Mouse (Mus musculus): ENCODE data around the gene Sptbn2.
"Not testable (repeated sequence)": the region's sequence is repeated elsewhere in the genome, so short reads cannot be mapped to it uniquely, and the experiment has no call there.

The Sptbn2 gene

GRCm38 (mm10) chr19:4733052-4733451 is 22.1 kb downstream of the Sptbn2 start:
- no peak for DNase-seq

- DNase-seq: no peak
Measured at GRCm38 (mm10) chr19:4737866-4738265, 26.9 kb downstream of the Sptbn2 start.

- DNase-seq: no peak
Measured at GRCm38 (mm10) chr19:4739053-4739452, 28.1 kb downstream of the Sptbn2 start.

- no peak for DNase-seq
Measured at GRCm38 (mm10) chr19:4739762-4740161, 28.8 kb downstream of the Sptbn2 start.

- DNase-seq: no peak
Measured at GRCm38 (mm10) chr19:4741482-4741881, 30.5 kb downstream of the Sptbn2 start.

- DNase-seq: no peak
Measured at GRCm38 (mm10) chr19:4742229-4742628, 31.3 kb downstream of the Sptbn2 start.

GRCm38 (mm10) chr19:4743524-4743923 is 32.6 kb downstream of the Sptbn2 start:
- peak; percentile 23 for DNase-seq

GRCm38 (mm10) chr19:4744026-4744425 is 33.1 kb downstream of the Sptbn2 start:
- DNase-seq: no peak

GRCm38 (mm10) chr19:4745057-4745456 is 34.1 kb downstream of the Sptbn2 start:
- no peak for DNase-seq

- DNase-seq: no peak
Measured at GRCm38 (mm10) chr19:4745681-4746080, 34.7 kb downstream of the Sptbn2 start.

GRCm38 (mm10) chr19:4746611-4747010 is 35.6 kb downstream of the Sptbn2 start:
- DNase-seq: no peak

- no peak for DNase-seq
Measured at GRCm38 (mm10) chr19:4747631-4748312, 36.8 kb downstream of the Sptbn2 start.

GRCm38 (mm10) chr19:4748493-4748892 is 37.5 kb downstream of the Sptbn2 start:
- no peak for DNase-seq

- DNase-seq: no peak
Measured at GRCm38 (mm10) chr19:4749975-4750374, 39.0 kb downstream of the Sptbn2 start.

- DNase-seq: peak; percentile 93
Measured at GRCm38 (mm10) chr19:4755565-4756192, 44.7 kb downstream of the Sptbn2 start.

- DNase-seq: peak; percentile 99
Measured at GRCm38 (mm10) chr19:4756193-4756911, 45.4 kb downstream of the Sptbn2 start, which contains the start of gene Rbm4b. TSS of gene Rbm4b (plus strand) at chr19:4756497.

GRCm38 (mm10) chr19:4756921-4757320 is 46.0 kb downstream of the Sptbn2 start:
- no peak for DNase-seq

GRCm38 (mm10) chr19:4760544-4760943 is 49.6 kb downstream of the Sptbn2 start:
- DNase-seq: not testable (repeated sequence)

- peak; percentile 22 for DNase-seq
Measured at GRCm38 (mm10) chr19:4762876-4763275, 51.9 kb downstream of the Sptbn2 start.

GRCm38 (mm10) chr19:4767507-4768148 is 56.7 kb downstream of the Sptbn2 start:
- DNase-seq: no peak

- DNase-seq: no peak
Measured at GRCm38 (mm10) chr19:4772785-4773184, 61.8 kb downstream of the Sptbn2 start.

- no peak for DNase-seq
Measured at GRCm38 (mm10) chr19:4782891-4783290, 71.9 kb downstream of the Sptbn2 start.

GRCm38 (mm10) chr19:4785206-4785605 is 74.2 kb downstream of the Sptbn2 start:
- DNase-seq: no peak

Measured in thymus, postnatal 25 days (tissue).